Mouse (Mus musculus): ENCODE data around the gene Fam173b. TPM values are rescaled to one million over a fixed set of nuclear protein-coding genes. Genes with fewer than 3 reads are reported as not detected.

Fam173b gene
- polyA plus RNA-seq, 1 experiment from 2014 or later, result 18.0 TPM

- H3K9me3 ChIP-seq (replicated peaks), result no peaks in the 10 kb centered on the region
- no peak overlapping the region for H3K4me3 ChIP-seq
- no peaks in the 10 kb centered on the region for H3K4me1 ChIP-seq
- no peak overlapping the region for H3K27ac ChIP-seq (replicated peaks)
- H3K27me3 ChIP-seq (ENCODE audit: low read depth, poor library complexity, severe bottlenecking), result no peaks in the 10 kb centered on the region
- DNase-seq (ENCODE audit: low spot score), result no peak
- WGBS, result 94% methylated on average over 8 of the region's 8 CpGs
- H3K36me3 ChIP-seq, result peaks cover 92% of the 10 kb centered on the region
These were observed 9.1 kb upstream of the Fam173b start for GRCm38 (mm10) chr15:31592531-31592930.

- peaks cover 92% of the 10 kb centered on the region for H3K36me3 ChIP-seq
- peaks cover 4% of the 10 kb centered on the region for H3K4me1 ChIP-seq
- no peaks in the 10 kb centered on the region for H3K9me3 ChIP-seq (replicated peaks)
- H3K27me3 ChIP-seq (ENCODE audit: low read depth, poor library complexity, severe bottlenecking), result no peaks in the 10 kb centered on the region
- DNase-seq (ENCODE audit: low spot score), result no peak
- no peak overlapping the region for H3K27ac ChIP-seq (replicated peaks)
- WGBS, result 95% methylated on average over 14 of the region's 14 CpGs
- no peak overlapping the region for H3K4me3 ChIP-seq
These were observed 7.4 kb upstream of the Fam173b start for GRCm38 (mm10) chr15:31594260-31594659.

GRCm38 (mm10) chr15:31595651-31596050, 6.0 kb upstream of the Fam173b start:
- DNase-seq (ENCODE audit: low spot score), result no peak
- no peak overlapping the region for H3K27ac ChIP-seq (replicated peaks)
- no peaks in the 10 kb centered on the region for H3K27me3 ChIP-seq (ENCODE audit: low read depth, poor library complexity, severe bottlenecking)
- no peaks in the 10 kb centered on the region for H3K9me3 ChIP-seq (replicated peaks)
- peaks cover 78% of the 10 kb centered on the region for H3K36me3 ChIP-seq
- 93% methylated on average over 7 of the region's 7 CpGs for WGBS
- no peak overlapping the region for H3K4me3 ChIP-seq
- H3K4me1 ChIP-seq, result peaks cover 18% of the 10 kb centered on the region

GRCm38 (mm10) chr15:31599834-31600233, 1.8 kb upstream of the Fam173b start:
- Histone ChIP-seq H3K9me3 (replicated peaks) (no peaks in the 10 kb centered on the region), H3K4me3 (peak overlapping the region; percentile 83), H3K36me3 (peaks cover 36% of the 10 kb centered on the region), H3K27ac (replicated peaks) (no peak overlapping the region), H3K4me1 (peaks cover 28% of the 10 kb centered on the region), H3K27me3 (ENCODE audit: low read depth, poor library complexity, severe bottlenecking) (no peaks in the 10 kb centered on the region)
- no peak for DNase-seq (ENCODE audit: low spot score)
- 83% methylated on average over 4 of the region's 4 CpGs for WGBS

GRCm38 (mm10) chr15:31601279-31601645, 390 bp upstream of the Fam173b start:
- H3K27me3 ChIP-seq (ENCODE audit: low read depth, poor library complexity, severe bottlenecking), result no peaks in the 10 kb centered on the region
- peaks cover 28% of the 10 kb centered on the region for H3K4me1 ChIP-seq
- under 1% methylated on average over 33 of the region's 33 CpGs for WGBS
- peaks cover 22% of the 10 kb centered on the region for H3K36me3 ChIP-seq
- DNase-seq (ENCODE audit: low spot score), result no peak
- peak overlapping the region; percentile 97 for H3K27ac ChIP-seq (replicated peaks)
- peak overlapping the region; percentile 83 for H3K4me3 ChIP-seq
- H3K9me3 ChIP-seq (replicated peaks), result no peaks in the 10 kb centered on the region

GRCm38 (mm10) chr15:31602426-31602825, 774 bp downstream of the Fam173b start:
- peak overlapping the region; percentile 97 for H3K27ac ChIP-seq (replicated peaks)
- H3K27me3 ChIP-seq (ENCODE audit: low read depth, poor library complexity, severe bottlenecking), result no peaks in the 10 kb centered on the region
- H3K4me1 ChIP-seq, result peaks cover 28% of the 10 kb centered on the region
- no peaks in the 10 kb centered on the region for H3K9me3 ChIP-seq (replicated peaks)
- peaks cover 11% of the 10 kb centered on the region for H3K36me3 ChIP-seq
- DNase-seq (ENCODE audit: low spot score), result peak; percentile 56
- H3K4me3 ChIP-seq, result peak overlapping the region; percentile 83
- WGBS, result 16% methylated on average over 15 of the region's 15 CpGs

- H3K27ac ChIP-seq (replicated peaks), result no peak overlapping the region
- no peaks in the 10 kb centered on the region for H3K27me3 ChIP-seq (ENCODE audit: low read depth, poor library complexity, severe bottlenecking)
- H3K4me3 ChIP-seq, result peak overlapping the region; percentile 83
- no peak for DNase-seq (ENCODE audit: low spot score)
- H3K4me1 ChIP-seq, result peaks cover 28% of the 10 kb centered on the region
- peaks cover 6% of the 10 kb centered on the region for H3K36me3 ChIP-seq
- H3K9me3 ChIP-seq (replicated peaks), result no peaks in the 10 kb centered on the region
- 93% methylated on average over 13 of the region's 13 CpGs for WGBS
These were observed 1.5 kb downstream of the Fam173b start for GRCm38 (mm10) chr15:31603113-31603512.

- H3K9me3 ChIP-seq (replicated peaks), result no peaks in the 10 kb centered on the region
- 78% methylated on average over 6 of the region's 6 CpGs for WGBS
- H3K4me1 ChIP-seq, result peaks cover 9% of the 10 kb centered on the region
- no peak overlapping the region for H3K4me3 ChIP-seq
- no peaks in the 10 kb centered on the region for H3K27me3 ChIP-seq (ENCODE audit: low read depth, poor library complexity, severe bottlenecking)
- no peak overlapping the region for H3K27ac ChIP-seq (replicated peaks)
- peaks cover 27% of the 10 kb centered on the region for H3K36me3 ChIP-seq
- DNase-seq (ENCODE audit: low spot score), result no peak
These were observed 5.2 kb downstream of the Fam173b start for GRCm38 (mm10) chr15:31606821-31607220.

- Histone ChIP-seq H3K4me3 (no peak overlapping the region), H3K27ac (replicated peaks) (no peak overlapping the region), H3K4me1 (no peaks in the 10 kb centered on the region), H3K27me3 (ENCODE audit: low read depth, poor library complexity, severe bottlenecking) (no peaks in the 10 kb centered on the region), H3K36me3 (peaks cover 50% of the 10 kb centered on the region), H3K9me3 (replicated peaks) (no peaks in the 10 kb centered on the region)
- DNase-seq (ENCODE audit: low spot score), result no peak
- WGBS, result 79% methylated on average over 3 of the region's 3 CpGs
These were observed 9.4 kb downstream of the Fam173b start for GRCm38 (mm10) chr15:31611027-31611426.

GRCm38 (mm10) chr15:31611976-31612375, 10.3 kb downstream of the Fam173b start:
- Histone ChIP-seq H3K9me3 (replicated peaks) (no peaks in the 10 kb centered on the region), H3K36me3 (peaks cover 55% of the 10 kb centered on the region), H3K4me1 (no peaks in the 10 kb centered on the region), H3K4me3 (no peak overlapping the region), H3K27me3 (ENCODE audit: low read depth, poor library complexity, severe bottlenecking) (no peaks in the 10 kb centered on the region), H3K27ac (replicated peaks) (no peak overlapping the region)
- no peak for DNase-seq (ENCODE audit: low spot score)
- WGBS, result 90% methylated on average over 4 of the region's 4 CpGs

- DNase-seq (ENCODE audit: low spot score), result no peak
- H3K4me3 ChIP-seq, result no peak overlapping the region
- H3K9me3 ChIP-seq (replicated peaks), result no peaks in the 10 kb centered on the region
- 94% methylated on average over 6 of the region's 6 CpGs for WGBS
- H3K27ac ChIP-seq (replicated peaks), result no peak overlapping the region
- H3K27me3 ChIP-seq (ENCODE audit: low read depth, poor library complexity, severe bottlenecking), result no peaks in the 10 kb centered on the region
- peaks cover 70% of the 10 kb centered on the region for H3K36me3 ChIP-seq
- H3K4me1 ChIP-seq, result no peaks in the 10 kb centered on the region
These were observed 12.3 kb downstream of the Fam173b start for GRCm38 (mm10) chr15:31613826-31614453.

GRCm38 (mm10) chr15:31614666-31615065, 13.0 kb downstream of the Fam173b start:
- Histone ChIP-seq H3K36me3 (peaks cover 72% of the 10 kb centered on the region), H3K4me3 (no peak overlapping the region), H3K27me3 (ENCODE audit: low read depth, poor library complexity, severe bottlenecking) (no peaks in the 10 kb centered on the region), H3K27ac (replicated peaks) (no peak overlapping the region), H3K9me3 (replicated peaks) (no peaks in the 10 kb centered on the region), H3K4me1 (no peaks in the 10 kb centered on the region)
- 95% methylated on average over 2 of the region's 2 CpGs for WGBS
- DNase-seq (ENCODE audit: low spot score), result no peak

GRCm38 (mm10) chr15:31617261-31617660, 15.6 kb downstream of the Fam173b start:
- DNase-seq (ENCODE audit: low spot score), result no peak
- H3K4me3 ChIP-seq, result no peak overlapping the region
- no peaks in the 10 kb centered on the region for H3K9me3 ChIP-seq (replicated peaks)
- no peaks in the 10 kb centered on the region for H3K4me1 ChIP-seq
- 91% methylated on average over 9 of the region's 9 CpGs for WGBS
- H3K27me3 ChIP-seq (ENCODE audit: low read depth, poor library complexity, severe bottlenecking), result no peaks in the 10 kb centered on the region
- H3K27ac ChIP-seq (replicated peaks), result no peak overlapping the region
- peaks cover 75% of the 10 kb centered on the region for H3K36me3 ChIP-seq

GRCm38 (mm10) chr15:31619521-31619920, 17.9 kb downstream of the Fam173b start:
- Histone ChIP-seq H3K36me3 (peaks cover 81% of the 10 kb centered on the region), H3K9me3 (replicated peaks) (no peaks in the 10 kb centered on the region), H3K27ac (replicated peaks) (no peak overlapping the region), H3K4me3 (no peak overlapping the region), H3K4me1 (no peaks in the 10 kb centered on the region), H3K27me3 (ENCODE audit: low read depth, poor library complexity, severe bottlenecking) (no peaks in the 10 kb centered on the region)
- DNase-seq (ENCODE audit: low spot score), result no peak
- WGBS, result 95% methylated on average over 8 of the region's 8 CpGs
